Mouse (Mus musculus): ENCODE results near the gene Upk3b. TPM values are rescaled to one million over a fixed set of nuclear protein-coding genes. Genes with fewer than 3 reads are reported as not detected.

Gene Upk3b
- total and polyA plus RNA-seq, 3 experiments, result 0.09 TPM; not detected in 2

GRCm38 (mm10) chr5:135994335-135994724, 44.0 kb upstream of the Upk3b start:
- DNase-seq (ENCODE audit: extremely low read depth), result no peak
- Histone ChIP-seq H3K36me3 (replicated peaks in 1 of 2; ENCODE audit: control insufficient read depth in 1 of 2, insufficient read depth in 1 of 2, low read length in 1 of 2) (peaks cover 16 to 30% of the 10 kb centered on the region in 2 experiments), H3K4me2 (ENCODE audit: insufficient read depth, low read depth, poor library complexity, severe bottlenecking) (no peak overlapping the region), H3K27me3 (replicated peaks) (no peaks in the 10 kb centered on the region), H3K79me2 (replicated peaks; ENCODE audit: control insufficient read depth, extremely low read depth, insufficient read depth, poor library complexity, severe bottlenecking) (peaks cover 5% of the 10 kb centered on the region; the same call in 1 of the 2 replicates), H3K4me3 (replicated peaks in 1 of 3; ENCODE audit: low read depth in 2 of 3, low read length in 2 of 3, poor library complexity in 1 of 3) (peak overlapping the region in 1 of 3 experiments; percentile 84), H3K9me3 (replicated peaks; ENCODE audit: low read length) (peaks cover 4% of the 10 kb centered on the region), H3K4me1 (ENCODE audit: control insufficient read depth in 1 of 2, insufficient read depth in 2 of 2) (peaks cover 11 to 68% of the 10 kb centered on the region in 2 experiments), H3K9ac (ENCODE audit: insufficient read depth, low read depth) (no peak overlapping the region), H3K27ac (ENCODE audit: insufficient read depth, low read depth) (no peak overlapping the region)
- in situ Hi-C loops (cut with MboI; ENCODE audit: low pct_ligation_motif_present, low pct_unique_long_range_greater_than_20kb, low sequenced_read_pairs) (loop anchor here (5.0 kb wide), 1 partner anchor 33 kb away; no protein-coding TSS in a partner anchor), dilution Hi-C loops (cut with MboI; ENCODE audit: extremely low pct_ligation_motif_present, extremely low pct_unique_long_range_greater_than_20kb, low sequenced_read_pairs) (no loop called here)
- no peak for TF ChIP-seq MXI1 (IDR thresholded peaks at IDR 0.05; ENCODE audit: low read depth, low read length)
- TF ChIP-seq POLR2AphosphoS2 (IDR thresholded peaks at IDR 0.05; ENCODE audit: low read depth, low read length), result no peak
- no peak for TF ChIP-seq USF2 (conservative IDR thresholded peaks at IDR 0.05; ENCODE audit: low read depth, low read length)
- no peak for TF ChIP-seq BHLHE40 (IDR thresholded peaks at IDR 0.05; ENCODE audit: low read depth, low read length)
- TF ChIP-seq USF1 (IDR thresholded peaks at IDR 0.05; ENCODE audit: low read depth, low read length), result no peak
- TF ChIP-seq JUN (IDR thresholded peaks at IDR 0.05; ENCODE audit: insufficient read depth, low read depth, low read length), result no peak
- TF ChIP-seq MAZ (IDR thresholded peaks at IDR 0.05; ENCODE audit: low read depth, low read length), result no peak
- TF ChIP-seq ZC3H11A (IDR thresholded peaks at IDR 0.05; ENCODE audit: low read depth, low read length), result no peak
- TF ChIP-seq E2F4 (IDR thresholded peaks at IDR 0.05; ENCODE audit: insufficient replicate concordance, low read depth, low read length), result no peak
- TF ChIP-seq JUND (conservative IDR thresholded peaks at IDR 0.05; ENCODE audit: low read depth, low read length), result no peak
- TF ChIP-seq CHD1 (IDR thresholded peaks at IDR 0.05; ENCODE audit: low read depth, low read length), result no peak
- no peak for TF ChIP-seq NELFE (IDR thresholded peaks at IDR 0.05; ENCODE audit: low read depth, low read length)
- TF ChIP-seq EP300 (IDR thresholded peaks at IDR 0.05; ENCODE audit: low read length), result no peak
- no peak for TF ChIP-seq SMC3 (IDR thresholded peaks at IDR 0.05; ENCODE audit: low read depth, low read length)
- TF ChIP-seq MAFK (IDR thresholded peaks at IDR 0.05; ENCODE audit: insufficient replicate concordance, low read length), result no peak
- no peak for TF ChIP-seq UBTF (IDR thresholded peaks at IDR 0.05; ENCODE audit: low read depth, low read length)
- no peak for TF ChIP-seq ELF1 (IDR thresholded peaks at IDR 0.05; ENCODE audit: low read depth, low read length)
- no peak for TF ChIP-seq ZNF384 (IDR thresholded peaks at IDR 0.05; ENCODE audit: low read depth, low read length)
- no peak for TF ChIP-seq PAX5 (IDR thresholded peaks at IDR 0.05; ENCODE audit: low read length)

Data from CH12.LX (cell line).